Mouse (Mus musculus) macrophage (primary cell): ENCODE results near the gene Kcnk4. TPM values are rescaled to one million over a fixed set of nuclear protein-coding genes. Genes with fewer than 3 reads are reported as not detected.
A peak's percentile ranks its signal among the peaks of the same experiment; 100 is the strongest.

Source experiments
- H3K27ac ChIP-seq: fragments of 350-480 bp; formaldehyde crosslinking; 2 replicates; pipeline ENCODE4 v1.9.0; 2021
- H3K36me3 ChIP-seq: fragments of 350-480 bp; formaldehyde crosslinking; 2 replicates; pipeline ENCODE4 v1.9.0; 2021; ENCODE audit errors: inconsistent target
- H3K4me3 ChIP-seq: fragments of 350-480 bp; formaldehyde crosslinking; 2 replicates; pipeline ENCODE4 v1.9.0; 2021; ENCODE audit errors: inconsistent target
- H3K79me2 ChIP-seq: fragments of 350-480 bp; formaldehyde crosslinking; 2 replicates; pipeline ENCODE4 v1.9.0; 2021; ENCODE audit errors: inconsistent target
- WGBS: methylation state at CpG from one replicate; pipeline ENCODE4 v1.1.7; 2026; ENCODE audit warnings: inconsistent platforms; ENCODE audit not compliant: missing documents; 5-methylcytosine and 5-hydroxymethylcytosine counted together
- polyA plus RNA-seq: library from polyadenylated mRNA; stranded (reverse); fragments of 250-400 nt; gene quantifications from 3 replicates; pipeline ENCODE4 v1.2.4, GENCODE M21; 2018; ENCODE audit warnings: inconsistent platforms

Gene Kcnk4
- polyA plus RNA-seq, 1 experiment from 2014 or later: not detected

- WGBS: 91% methylated on average over 13 of the region's 13 CpGs
- H3K27ac ChIP-seq: no peak overlapping the region
- 0 out of 2 replicates have a peak, but pooled peaks cover 2% of the 10 kb centered on the region for H3K36me3 ChIP-seq
- no peak overlapping the region for H3K4me3 ChIP-seq
- peaks cover 40% of the 10 kb centered on the region for H3K79me2 ChIP-seq
These were observed 38.1 kb upstream of the Kcnk4 start for GRCm38 (mm10) chr19:6972247-6972917.

- peaks cover 2% of the 10 kb centered on the region; the same call in 1 of the 2 replicates for H3K36me3 ChIP-seq
- H3K27ac ChIP-seq: no peak overlapping the region
- H3K4me3 ChIP-seq: no peak overlapping the region
- peaks cover 33% of the 10 kb centered on the region for H3K79me2 ChIP-seq
- 88% methylated on average over 6 of the region's 6 CpGs for WGBS
These were observed 37.3 kb upstream of the Kcnk4 start for GRCm38 (mm10) chr19:6971644-6972043.

- H3K79me2 ChIP-seq: peaks cover 23% of the 10 kb centered on the region
- no peak overlapping the region for H3K27ac ChIP-seq
- 48% methylated on average over 7 of the region's 11 CpGs for whole genome bisulfite sequencing
- H3K4me3 ChIP-seq: no peak overlapping the region
- peaks cover 12% of the 10 kb centered on the region for H3K36me3 ChIP-seq
These were observed 36.3 kb upstream of the Kcnk4 start for GRCm38 (mm10) chr19:6970460-6971085.

- Histone ChIP-seq H3K4me3 (peak overlapping the region; percentile 57; the same call in 1 of the 2 replicates), H3K79me2 (peaks cover 20% of the 10 kb centered on the region; the same call in 1 of the 2 replicates), H3K27ac (no peak overlapping the region), H3K36me3 (peaks cover 20% of the 10 kb centered on the region)
- 4% methylated on average over 37 of the region's 55 CpGs for WGBS
These were observed 35.5 kb upstream of the Kcnk4 start for GRCm38 (mm10) chr19:6969665-6970381.

GRCm38 (mm10) chr19:6969291-6969664, 35.0 kb upstream of the Kcnk4 start:
- Histone ChIP-seq H3K4me3 (peak overlapping the region; percentile 57), H3K79me2 (peaks cover 20% of the 10 kb centered on the region; the same call in 1 of the 2 replicates), H3K27ac (peak overlapping the region; percentile 3; the same call in 1 of the 2 replicates), H3K36me3 (peaks cover 25% of the 10 kb centered on the region)
- under 1% methylated on average over 20 of the region's 20 CpGs for WGBS

- H3K27ac ChIP-seq: peak overlapping the region; percentile 3; the same call in 1 of the 2 replicates
- peak overlapping the region; percentile 57 for H3K4me3 ChIP-seq
- H3K79me2 ChIP-seq: peaks cover 20% of the 10 kb centered on the region; the same call in 1 of the 2 replicates
- peaks cover 31% of the 10 kb centered on the region for H3K36me3 ChIP-seq
- 6% methylated on average over 15 of the region's 15 CpGs for WGBS
These were observed 34.4 kb upstream of the Kcnk4 start for GRCm38 (mm10) chr19:6968491-6969271.

- Histone ChIP-seq H3K79me2 (no peaks in the 10 kb centered on the region), H3K36me3 (peaks cover 66% of the 10 kb centered on the region), H3K4me3 (no peak overlapping the region), H3K27ac (no peak overlapping the region)
- 95% methylated on average over 6 of the region's 10 CpGs for WGBS
These were observed 22.1 kb upstream of the Kcnk4 start for GRCm38 (mm10) chr19:6956461-6956860.

GRCm38 (mm10) chr19:6955424-6955823, 21.1 kb upstream of the Kcnk4 start:
- Histone ChIP-seq H3K36me3 (peaks cover 62% of the 10 kb centered on the region), H3K4me3 (no peak overlapping the region), H3K27ac (no peak overlapping the region), H3K79me2 (no peaks in the 10 kb centered on the region)
- WGBS: 93% methylated on average over 7 of the region's 7 CpGs

GRCm38 (mm10) chr19:6954046-6954445, 19.7 kb upstream of the Kcnk4 start:
- H3K36me3 ChIP-seq: peaks cover 48% of the 10 kb centered on the region

GRCm38 (mm10) chr19:6952712-6953037, 18.4 kb upstream of the Kcnk4 start:
- Histone ChIP-seq H3K4me3 (peak overlapping the region; percentile 71), H3K27ac (peak overlapping the region; percentile 92), H3K79me2 (no peaks in the 10 kb centered on the region; the same call in 1 of the 2 replicates), H3K36me3 (peaks cover 34% of the 10 kb centered on the region)
- WGBS: 15% methylated on average over 3 of the region's 3 CpGs

More at GRCm38 (mm10) chr19:6954046-6954445, 19.7 kb upstream of the Kcnk4 start:
- WGBS: 76% methylated on average over 8 of the region's 9 CpGs
- Histone ChIP-seq H3K4me3 (no peak overlapping the region), H3K79me2 (no peaks in the 10 kb centered on the region; the same call in 1 of the 2 replicates), H3K27ac (no peak overlapping the region)

- H3K4me3 ChIP-seq: peak overlapping the region; percentile 71
- WGBS: 5% methylated on average over 31 of the region's 31 CpGs
These were observed 17.8 kb upstream of the Kcnk4 start for GRCm38 (mm10) chr19:6951994-6952711.

GRCm38 (mm10) chr19:6951381-6951968, 17.2 kb upstream of the Kcnk4 start:
- WGBS: under 1% methylated on average over 35 of the region's 35 CpGs
- H3K27ac ChIP-seq: peak overlapping the region; percentile 92
- H3K36me3 ChIP-seq: peaks cover 22% of the 10 kb centered on the region
- H3K79me2 ChIP-seq: no peaks in the 10 kb centered on the region; the same call in 1 of the 2 replicates
- H3K4me3 ChIP-seq: peak overlapping the region; percentile 71

More at GRCm38 (mm10) chr19:6951994-6952711, 17.8 kb upstream of the Kcnk4 start:
- Histone ChIP-seq H3K36me3 (peaks cover 29% of the 10 kb centered on the region), H3K27ac (peak overlapping the region; percentile 92), H3K79me2 (no peaks in the 10 kb centered on the region; the same call in 1 of the 2 replicates)

GRCm38 (mm10) chr19:6950613-6951153, 16.4 kb upstream of the Kcnk4 start:
- Histone ChIP-seq H3K4me3 (peak overlapping the region; percentile 71), H3K79me2 (no peaks in the 10 kb centered on the region; the same call in 1 of the 2 replicates), H3K27ac (peak overlapping the region; percentile 92), H3K36me3 (peaks cover 16% of the 10 kb centered on the region)
- whole genome bisulfite sequencing: under 1% methylated on average over 28 of the region's 28 CpGs
